Mouse (Mus musculus) liver, embryonic 13.5 days (tissue): Measurements from ENCODE around the gene Soga1. TPM values are rescaled to one million over a fixed set of nuclear protein-coding genes. Genes with fewer than 3 reads are reported as not detected.

Experiments
- ATAC-seq: fragments of 200-750 bp; cut with Nextera tagmentation; 2 replicates; pipeline ENCODE4 v1.8.0; 2017; ENCODE audit warnings: low read depth, mild to moderate bottlenecking, moderate number of reproducible peaks, moderate library complexity
- DNase-seq: peaks from one replicate; pipeline ENCODE4 v3.0.0; 2022
- H3K27ac ChIP-seq: fragments of 300-500 bp; sonication (generic); 2 replicates; pipeline ENCODE4 v1.5.1; 2015; ENCODE audit warnings: moderate library complexity, mild to moderate bottlenecking, inconsistent platforms
- H3K27me3 ChIP-seq: fragments of 300-500 bp; sonication (generic); 2 replicates; pipeline ENCODE4 v1.6.1; 2015; ENCODE audit warnings: mild to moderate bottlenecking, inconsistent platforms
- H3K36me3 ChIP-seq: fragments of 300-500 bp; sonication (generic); 2 replicates; pipeline ENCODE4 v1.6.1; 2015; ENCODE audit warnings: mild to moderate bottlenecking, inconsistent platforms
- H3K4me1 ChIP-seq: fragments of 300-500 bp; sonication (generic); replicated peaks from 2 replicates; pipeline ENCODE4 v1.6.1; 2015; ENCODE audit warnings: inconsistent platforms
- H3K4me2 ChIP-seq: fragments of 300-500 bp; sonication (generic); 2 replicates; pipeline ENCODE4 v1.6.1; 2015; ENCODE audit warnings: inconsistent platforms, mild to moderate bottlenecking, moderate library complexity
- H3K4me3 ChIP-seq: fragments of 300-500 bp; sonication (generic); replicated peaks from 2 replicates; pipeline ENCODE4 v1.5.1; 2015; ENCODE audit warnings: mild to moderate bottlenecking, inconsistent platforms
- H3K9ac ChIP-seq: fragments of 300-500 bp; sonication (generic); 2 replicates; pipeline ENCODE4 v1.6.1; 2015; ENCODE audit warnings: mild to moderate bottlenecking, inconsistent platforms
- H3K9me3 ChIP-seq: fragments of 300-500 bp; sonication (generic); replicated peaks from 2 replicates; pipeline ENCODE4 v1.6.1; 2016; ENCODE audit warnings: inconsistent platforms
- WGBS: fragments of 180-500 bp; shearing (Covaris S2); methylation state at CpG from one replicate; pipeline ENCODE4 v1.1.7; 2015; ENCODE audit not compliant: insufficient replicate concordance; 5-methylcytosine and 5-hydroxymethylcytosine counted together
- polyA plus RNA-seq: library from polyadenylated mRNA; unstranded; fragments of >200 nt; fragmentation: Nextera tagmentation; extraction: Ambion mirVana; gene quantifications from 2 replicates; pipeline ENCODE4 v1.2.1, GENCODE M21; 2015

The Soga1 gene
- polyA plus RNA-seq, 1 experiment from 2014 or later = 1.8 TPM

DNA sequence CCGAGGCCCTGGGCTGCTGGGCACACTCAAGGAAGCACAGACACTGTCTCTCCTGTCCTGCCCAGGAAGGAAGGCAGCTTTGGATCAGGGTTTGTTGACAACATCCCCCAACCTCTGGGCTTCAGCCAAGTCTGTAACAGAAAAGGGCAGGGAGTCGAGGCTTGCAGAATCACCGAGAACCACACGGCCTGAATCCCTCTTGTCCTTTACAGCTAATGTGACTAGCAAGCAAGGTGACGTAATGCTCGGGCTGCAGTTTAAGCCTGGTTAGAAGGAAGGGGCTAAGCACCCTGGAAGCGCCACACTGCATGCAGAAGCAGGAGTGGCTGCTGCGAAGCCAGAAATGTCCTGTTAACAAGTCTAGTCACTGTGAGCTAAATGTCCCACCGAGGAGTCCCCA lies 8.7 kb downstream of the Soga1 start:
- H3K9ac ChIP-seq = no peak overlapping the region
- DNase-seq = no peak
- H3K9me3 ChIP-seq = no peaks in the 10 kb centered on the region
- H3K36me3 ChIP-seq = no peaks in the 10 kb centered on the region
- no peak overlapping the region for H3K4me3 ChIP-seq
- H3K4me1 ChIP-seq = peaks cover 83% of the 10 kb centered on the region
- no peak for ATAC-seq
- no peak overlapping the region for H3K4me2 ChIP-seq
- 32% methylated on average over 9 of the region's 9 CpGs for WGBS
- peak overlapping the region; percentile 29 for H3K27ac ChIP-seq
- no peaks in the 10 kb centered on the region; the same call in 1 of the 2 replicates for H3K27me3 ChIP-seq

DNA sequence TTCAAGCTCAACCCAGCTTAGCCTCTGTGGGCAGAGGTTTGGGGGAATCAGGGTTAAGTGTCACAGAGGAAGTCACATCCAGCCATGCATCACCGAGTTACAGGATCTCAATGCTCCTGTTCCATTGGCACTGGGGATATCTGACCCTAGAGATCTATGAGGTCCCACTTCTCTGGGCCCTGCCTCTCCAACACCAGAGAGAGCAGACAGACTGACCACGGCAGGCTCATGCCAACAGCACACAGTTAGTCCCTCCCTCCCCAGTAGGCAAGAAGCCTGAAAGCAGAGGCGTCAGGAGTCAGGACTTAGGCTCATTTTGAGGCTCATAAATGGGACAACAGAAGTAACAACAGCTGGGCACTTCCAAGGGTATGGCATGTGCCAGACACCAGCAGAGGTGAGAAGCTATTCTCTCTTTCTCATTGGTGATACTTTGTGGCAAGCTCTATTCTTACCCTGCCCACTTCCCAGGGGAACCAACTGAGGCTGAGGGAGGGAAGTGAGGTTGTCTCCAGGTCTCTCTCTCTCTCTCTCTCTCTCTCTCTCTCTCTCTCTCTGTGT lies 9.2 kb downstream of the Soga1 start:
- Histone ChIP-seq H3K9ac (no peak overlapping the region), H3K27ac (peak overlapping the region; percentile 31; the same call in 1 of the 2 replicates), H3K36me3 (no peaks in the 10 kb centered on the region), H3K4me1 (peaks cover 85% of the 10 kb centered on the region), H3K9me3 (no peaks in the 10 kb centered on the region), H3K4me2 (no peak overlapping the region), H3K27me3 (no peaks in the 10 kb centered on the region), H3K4me3 (no peak overlapping the region)
- ATAC-seq (no peak), DNase-seq (no peak)
- WGBS = 23% methylated on average over 3 of the region's 3 CpGs

DNA sequence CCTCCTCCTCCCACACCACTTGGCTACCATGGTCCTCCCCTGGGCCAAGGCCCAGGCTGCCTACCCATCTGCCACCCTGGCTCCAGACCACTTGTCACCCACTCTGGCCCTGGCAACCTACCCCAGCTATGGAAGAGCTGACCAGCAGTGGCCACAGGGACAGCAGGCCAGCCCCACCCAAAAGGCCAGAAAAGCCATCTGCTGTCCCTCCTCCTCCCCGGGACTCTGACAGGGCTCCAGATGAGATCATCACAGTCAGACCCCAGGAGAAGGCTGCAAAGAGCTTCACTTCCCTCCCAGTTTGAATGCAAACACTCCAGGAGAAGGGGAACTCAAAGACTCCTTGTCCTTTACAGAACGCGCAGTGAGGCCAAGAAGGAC lies 9.7 kb downstream of the Soga1 start:
- no peak overlapping the region for H3K4me3 ChIP-seq
- WGBS = 42% methylated on average over 3 of the region's 3 CpGs
- no peaks in the 10 kb centered on the region for H3K27me3 ChIP-seq
- H3K4me2 ChIP-seq = no peak overlapping the region
- DNase-seq (no peak), ATAC-seq (no peak)
- peaks cover 85% of the 10 kb centered on the region for H3K4me1 ChIP-seq
- H3K9me3 ChIP-seq = no peaks in the 10 kb centered on the region
- H3K9ac ChIP-seq = no peak overlapping the region
- no peaks in the 10 kb centered on the region for H3K36me3 ChIP-seq
- H3K27ac ChIP-seq = 0 out of 2 replicates have a peak overlapping the region, but pooled peaks have one; percentile 31

DNA sequence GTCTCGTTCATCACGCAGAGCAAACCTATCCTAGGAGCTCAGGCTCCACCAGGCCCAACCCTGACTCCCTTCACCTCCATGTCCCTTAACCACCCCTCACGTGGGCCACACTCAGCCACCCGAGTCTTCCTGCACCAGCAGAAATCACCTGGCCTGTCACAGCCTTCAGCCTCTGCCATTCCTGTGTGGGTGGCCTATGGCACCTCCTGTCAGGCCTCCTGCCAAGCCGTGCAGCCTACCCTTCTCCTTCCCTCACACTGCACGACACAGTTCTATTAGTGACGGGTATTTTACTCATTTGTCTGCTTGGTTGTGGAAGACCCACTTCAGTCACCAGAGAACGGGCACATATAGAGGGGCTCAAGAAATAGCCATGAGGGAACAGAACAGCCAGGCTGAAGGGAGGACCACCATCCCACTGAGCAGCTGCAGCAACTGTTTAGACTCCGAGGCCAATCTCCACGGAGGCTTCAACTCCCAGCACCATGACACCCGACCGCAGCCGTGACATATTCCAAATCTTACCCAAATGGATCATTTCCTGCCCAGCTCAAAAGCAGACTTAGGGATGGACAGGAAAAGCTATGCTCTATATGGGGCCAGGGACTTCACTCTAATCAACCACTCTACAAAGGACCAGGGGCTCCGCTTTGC lies 10.2 kb downstream of the Soga1 start:
- ATAC-seq (no peak), DNase-seq (no peak)
- Histone ChIP-seq H3K4me1 (peaks cover 86% of the 10 kb centered on the region), H3K9ac (no peak overlapping the region), H3K27me3 (no peaks in the 10 kb centered on the region), H3K4me3 (no peak overlapping the region), H3K27ac (no peak overlapping the region), H3K36me3 (no peaks in the 10 kb centered on the region), H3K9me3 (no peaks in the 10 kb centered on the region), H3K4me2 (no peak overlapping the region)
- WGBS = 74% methylated on average over 14 of the region's 14 CpGs

DNA sequence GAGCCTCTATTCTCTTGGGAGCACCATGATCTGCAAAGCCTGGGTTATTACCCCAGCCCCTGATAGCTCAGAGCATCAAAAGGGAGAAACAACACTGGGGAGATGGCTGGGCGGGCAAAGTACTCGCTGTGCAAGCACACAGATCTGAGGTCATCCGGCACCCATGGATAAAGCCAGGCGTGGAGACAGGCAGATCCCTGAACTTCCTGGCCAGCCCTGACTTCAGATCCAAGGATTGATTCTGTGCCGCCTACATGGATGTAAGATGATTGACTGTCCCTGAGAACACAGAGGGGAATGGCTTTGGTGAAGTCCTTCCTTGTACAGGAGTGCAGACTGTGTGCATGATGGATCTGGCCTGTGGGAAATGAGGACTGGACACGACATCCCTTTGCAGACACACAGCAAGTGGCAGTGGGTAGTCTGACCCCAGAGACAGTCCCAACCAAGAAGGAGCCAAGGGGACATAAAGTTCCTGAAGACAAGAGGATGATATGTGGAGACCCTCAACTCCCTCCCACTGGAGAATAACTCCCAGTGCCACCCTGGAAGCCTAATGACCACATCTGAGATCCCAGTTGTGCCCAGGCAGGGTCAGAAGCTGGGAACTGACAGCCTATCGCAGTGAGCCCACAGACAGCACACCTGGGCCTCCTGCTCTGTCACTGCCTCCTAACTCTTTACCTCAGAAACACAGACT lies 12.2 kb downstream of the Soga1 start:
- ATAC-seq (no peak), DNase-seq (no peak)
- Histone ChIP-seq H3K36me3 (no peaks in the 10 kb centered on the region), H3K9ac (no peak overlapping the region), H3K27ac (no peak overlapping the region), H3K27me3 (no peaks in the 10 kb centered on the region), H3K4me2 (no peak overlapping the region), H3K9me3 (no peaks in the 10 kb centered on the region), H3K4me3 (no peak overlapping the region), H3K4me1 (peaks cover 77% of the 10 kb centered on the region)
- 71% methylated on average over 7 of the region's 7 CpGs for WGBS

DNA sequence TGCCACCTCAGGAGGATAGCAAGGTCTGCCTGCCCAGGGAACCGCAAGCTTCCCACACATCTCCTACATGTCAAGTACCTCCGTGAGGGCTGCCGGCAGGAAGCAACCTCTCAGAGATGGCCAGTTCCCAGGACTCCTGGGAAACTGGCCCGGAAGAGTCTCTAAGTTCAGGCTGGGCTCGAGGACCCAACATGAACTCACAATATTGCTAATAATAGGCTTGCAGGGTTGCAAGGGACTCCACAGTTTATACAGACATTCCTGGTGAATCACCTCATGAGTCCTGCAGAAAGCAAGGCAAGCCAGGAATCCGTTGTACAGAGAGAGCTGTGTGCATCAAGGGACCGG lies 13.2 kb downstream of the Soga1 start:
- WGBS = 63% methylated on average over 7 of the region's 7 CpGs
- no peak overlapping the region for H3K4me2 ChIP-seq
- H3K4me1 ChIP-seq = peaks cover 66% of the 10 kb centered on the region
- H3K27ac ChIP-seq = no peak overlapping the region
- H3K27me3 ChIP-seq = no peaks in the 10 kb centered on the region
- H3K4me3 ChIP-seq = no peak overlapping the region
- H3K36me3 ChIP-seq = no peaks in the 10 kb centered on the region
- DNase-seq (no peak), ATAC-seq (no peak)
- H3K9me3 ChIP-seq = no peaks in the 10 kb centered on the region
- H3K9ac ChIP-seq = no peak overlapping the region

DNA sequence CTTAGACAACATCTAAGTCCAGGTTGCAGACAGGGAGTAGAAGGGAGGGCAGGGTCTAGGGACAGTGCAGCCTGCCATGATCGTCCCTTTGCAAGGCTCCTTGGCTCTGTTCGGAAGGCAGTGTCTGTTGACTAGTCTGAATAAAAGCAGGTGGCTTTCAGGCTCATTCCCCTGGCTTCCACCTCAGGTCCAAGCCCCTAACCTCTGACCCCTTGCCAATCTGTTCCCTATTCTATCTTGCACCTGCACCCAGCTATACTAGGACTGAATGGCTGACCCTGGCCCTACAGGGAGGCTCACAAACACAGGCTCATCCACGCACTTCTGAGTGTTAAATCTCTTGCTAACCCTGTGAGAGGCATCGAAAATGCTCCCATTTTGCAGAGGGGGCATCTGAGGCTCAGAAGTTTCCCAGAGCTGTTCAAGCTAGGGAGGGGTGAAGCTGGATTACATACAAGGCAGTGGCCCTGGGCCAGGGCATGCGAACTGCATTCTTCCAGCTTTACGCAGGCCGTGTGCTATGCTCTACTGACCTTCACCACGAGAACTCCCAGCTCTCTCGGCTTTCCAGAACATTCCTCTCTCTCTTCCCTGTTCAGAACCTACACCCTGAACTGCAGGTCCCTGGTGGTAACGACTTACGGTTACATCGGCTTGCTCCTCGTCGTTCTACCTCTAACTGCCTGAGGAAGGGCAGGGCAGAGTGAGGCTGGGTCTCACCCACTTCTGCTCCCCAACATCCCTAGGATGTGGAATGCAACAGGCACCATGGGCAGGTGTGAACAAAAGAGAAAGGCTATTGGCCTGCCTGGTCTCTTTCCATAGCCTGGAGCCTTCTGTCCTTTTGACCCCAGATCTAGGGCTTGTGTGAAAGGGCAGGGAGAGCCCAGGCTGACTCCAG lies 13.8 kb downstream of the Soga1 start:
- Histone ChIP-seq H3K4me3 (no peak overlapping the region), H3K27me3 (no peaks in the 10 kb centered on the region), H3K4me1 (peaks cover 60% of the 10 kb centered on the region), H3K36me3 (peaks cover 1% of the 10 kb centered on the region; the same call in 1 of the 2 replicates), H3K9ac (no peak overlapping the region), H3K4me2 (no peak overlapping the region), H3K9me3 (no peaks in the 10 kb centered on the region), H3K27ac (no peak overlapping the region)
- ATAC-seq (no peak), DNase-seq (no peak)
- 70% methylated on average over 14 of the region's 14 CpGs for WGBS

DNA sequence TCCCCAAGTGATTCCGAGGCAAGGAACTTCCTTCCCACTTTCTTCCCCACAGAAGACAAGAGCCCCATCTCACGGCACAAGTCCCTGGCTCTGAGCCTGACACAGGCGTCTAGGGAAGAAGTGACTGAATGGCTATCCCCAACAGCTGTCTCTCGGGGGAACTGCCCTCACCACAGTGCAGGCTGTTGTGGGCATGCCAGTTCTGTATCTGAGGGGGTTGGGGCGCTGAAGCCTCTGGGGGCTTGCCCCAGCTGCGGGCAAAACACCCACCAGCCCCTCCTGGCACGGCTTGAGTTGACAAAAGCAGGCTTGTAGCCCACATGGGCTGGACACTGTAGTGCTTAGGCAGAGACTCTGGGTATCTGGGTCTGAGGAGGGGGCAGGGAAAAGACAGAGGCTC lies 14.9 kb downstream of the Soga1 start:
- H3K4me2 ChIP-seq = no peak overlapping the region
- H3K9ac ChIP-seq = no peak overlapping the region
- H3K27ac ChIP-seq = peak overlapping the region; percentile 21; the same call in 1 of the 2 replicates
- no peaks in the 10 kb centered on the region for H3K9me3 ChIP-seq
- H3K4me3 ChIP-seq = no peak overlapping the region
- DNase-seq (no peak), ATAC-seq (no peak)
- H3K4me1 ChIP-seq = peaks cover 51% of the 10 kb centered on the region
- peaks cover 4% of the 10 kb centered on the region for H3K36me3 ChIP-seq
- WGBS = 41% methylated on average over 7 of the region's 7 CpGs
- no peaks in the 10 kb centered on the region for H3K27me3 ChIP-seq

DNA sequence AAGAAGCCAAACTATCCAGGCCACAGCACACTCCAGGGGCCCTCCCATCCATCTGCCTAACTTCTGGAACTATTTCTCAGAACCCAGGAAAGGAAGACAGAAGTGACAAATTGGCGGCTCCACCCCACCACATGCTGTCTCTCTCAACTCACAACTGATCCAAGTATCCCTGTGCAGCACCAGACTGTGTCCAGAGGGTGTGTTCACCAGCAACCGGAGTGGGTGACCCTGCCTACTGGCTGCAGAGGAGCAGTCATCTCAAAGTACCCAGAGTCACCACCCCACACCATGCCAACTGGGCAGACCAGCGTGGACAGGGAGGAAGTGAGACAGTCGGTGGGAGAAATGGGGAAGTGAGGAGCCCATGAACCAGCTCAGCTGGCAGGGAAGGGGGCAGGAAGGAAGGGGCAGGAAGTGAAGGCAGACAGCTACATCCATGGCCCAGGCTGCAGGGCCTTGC lies 15.8 kb downstream of the Soga1 start:
- Histone ChIP-seq H3K9me3 (no peaks in the 10 kb centered on the region), H3K36me3 (peaks cover 4% of the 10 kb centered on the region), H3K27me3 (no peaks in the 10 kb centered on the region), H3K9ac (no peak overlapping the region), H3K4me2 (no peak overlapping the region), H3K4me3 (no peak overlapping the region), H3K4me1 (peaks cover 54% of the 10 kb centered on the region), H3K27ac (no peak overlapping the region)
- 26% methylated on average over 4 of the region's 4 CpGs for WGBS
- ATAC-seq = no peak
- DNase-seq = no peak

DNA sequence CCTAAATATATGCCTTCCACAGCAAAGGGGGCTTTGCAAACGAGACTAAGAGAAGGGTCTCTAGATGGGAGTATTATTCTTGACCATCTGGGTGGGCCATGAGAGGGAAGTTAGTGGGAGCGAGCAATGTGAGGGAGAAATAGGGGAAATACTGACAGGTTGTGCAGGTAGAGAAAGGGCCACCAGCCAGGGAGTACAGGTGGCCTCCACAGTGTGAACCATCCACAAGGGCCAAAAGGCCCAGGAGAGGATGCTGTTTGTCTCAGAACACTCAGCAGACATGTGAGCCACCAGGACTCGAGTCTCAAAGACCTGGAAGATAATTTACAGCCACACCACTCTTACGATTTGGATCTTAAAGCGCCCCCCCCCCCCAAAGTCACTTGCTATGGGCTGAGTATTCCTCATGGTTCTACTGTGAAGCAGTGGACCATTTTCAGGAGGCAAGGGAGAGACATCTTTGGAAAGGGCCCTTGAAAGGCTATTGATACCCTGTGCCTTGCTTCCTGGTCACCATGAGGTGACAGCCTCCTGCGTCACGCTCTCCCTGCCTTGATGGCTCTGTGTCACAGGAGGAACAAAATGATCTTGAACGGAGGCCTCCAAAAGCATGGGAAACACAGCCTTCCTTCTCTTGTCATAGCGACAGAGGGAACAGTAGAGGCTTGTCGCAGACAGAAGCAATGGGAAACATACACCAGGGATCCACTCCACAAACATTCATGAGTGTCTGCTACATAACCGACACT lies 18.3 kb downstream of the Soga1 start:
- Histone ChIP-seq H3K4me1 (peaks cover 42% of the 10 kb centered on the region), H3K9me3 (no peaks in the 10 kb centered on the region), H3K4me3 (no peak overlapping the region), H3K36me3 (peaks cover 4% of the 10 kb centered on the region), H3K9ac (no peak overlapping the region), H3K27me3 (no peaks in the 10 kb centered on the region), H3K27ac (no peak overlapping the region), H3K4me2 (no peak overlapping the region)
- DNase-seq (no peak), ATAC-seq (no peak)
- 69% methylated on average over 11 of the region's 11 CpGs for WGBS
